Mouse (Mus musculus): Measurements from ENCODE around the gene Rgs3. TPM values are rescaled to one million over a fixed set of nuclear protein-coding genes. Genes with fewer than 3 reads are reported as not detected.
A peak's percentile ranks its signal among the peaks of the same experiment; 100 is the strongest.

The Rgs3 gene
- polyA plus RNA-seq (2015; fragmentation: Nextera tagmentation; extraction: Ambion mirVana): 65.3 and 71.0 TPM in 2 replicates

DNA sequence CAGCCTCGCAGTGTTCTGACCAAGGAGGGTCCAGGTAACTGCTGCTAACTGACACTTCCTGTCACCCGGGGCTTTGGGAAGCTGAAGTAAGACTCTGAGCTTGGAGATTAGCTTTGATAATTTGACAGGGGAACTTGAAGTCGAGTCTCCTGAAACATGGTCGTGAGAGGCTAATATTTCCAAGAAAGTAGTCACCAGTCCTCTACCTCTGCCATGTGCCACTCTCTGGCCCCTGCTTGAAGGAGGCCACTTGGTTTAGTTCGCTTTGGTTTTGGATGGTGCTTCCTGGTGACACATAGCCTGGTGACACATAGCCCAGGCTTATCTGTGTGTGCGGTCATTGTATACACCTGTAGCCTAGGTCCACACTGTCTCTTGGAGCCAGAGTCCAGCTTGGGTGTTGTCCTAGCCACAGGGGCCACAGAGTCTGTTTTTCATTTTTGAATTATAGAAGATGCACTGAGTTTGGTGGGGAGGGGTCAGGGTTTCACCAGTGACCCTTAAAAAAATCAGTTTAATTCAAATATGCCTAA lies at the start of gene Rgs3:
Rgs3 (plus strand) TSS at position 51 of the 533 bp plus-strand sequence.
- no peak for ATAC-seq (ENCODE audit: low FRiP score)
- Histone ChIP-seq H3K4me2 (no peak within 1 kb of the TSS), H3K4me1 (replicated peaks) (peaks cover 3% of the 10 kb centered on the region), H3K27ac (no peak within 1 kb of the TSS), H3K9ac (peak within 1 kb of the TSS; percentile 25; the same call in 1 of the 2 replicates), H3K9me3 (no peaks in the 10 kb centered on the region), H3K27me3 (no peaks in the 10 kb centered on the region), H3K36me3 (no peaks in the 10 kb centered on the region), H3K4me3 (no peak within 1 kb of the TSS)
- WGBS: 76% methylated on average over 6 of the region's 6 CpGs

DNA sequence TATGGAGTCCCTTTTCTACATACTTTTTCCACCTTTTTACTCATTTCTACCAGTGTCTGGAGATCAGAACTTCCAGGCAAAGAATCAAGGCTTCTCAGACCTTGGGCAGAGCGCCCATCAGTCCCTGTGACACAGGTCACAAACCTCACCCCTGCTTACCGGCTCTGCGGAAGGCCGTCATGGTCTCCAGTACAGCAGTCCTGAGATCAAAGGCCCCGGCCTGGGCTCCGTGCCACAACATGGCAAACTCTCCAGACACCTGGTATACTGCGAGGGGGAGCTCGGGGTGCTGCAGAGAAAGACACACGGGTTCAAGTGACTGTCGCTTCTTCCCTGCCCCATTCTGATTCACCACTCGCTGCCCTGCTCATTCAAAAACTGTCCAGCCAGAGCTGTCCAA lies 49.7 kb upstream of the Rgs3 start:
- 92% methylated on average over 11 of the region's 11 CpGs for WGBS
- Histone ChIP-seq H3K27ac (no peak overlapping the region), H3K4me3 (no peak overlapping the region), H3K27me3 (no peaks in the 10 kb centered on the region), H3K4me2 (no peak overlapping the region), H3K9me3 (no peaks in the 10 kb centered on the region), H3K9ac (no peak overlapping the region), H3K36me3 (peaks cover 67% of the 10 kb centered on the region), H3K4me1 (replicated peaks) (no peaks in the 10 kb centered on the region)
- no peak for ATAC-seq (ENCODE audit: low FRiP score)

DNA sequence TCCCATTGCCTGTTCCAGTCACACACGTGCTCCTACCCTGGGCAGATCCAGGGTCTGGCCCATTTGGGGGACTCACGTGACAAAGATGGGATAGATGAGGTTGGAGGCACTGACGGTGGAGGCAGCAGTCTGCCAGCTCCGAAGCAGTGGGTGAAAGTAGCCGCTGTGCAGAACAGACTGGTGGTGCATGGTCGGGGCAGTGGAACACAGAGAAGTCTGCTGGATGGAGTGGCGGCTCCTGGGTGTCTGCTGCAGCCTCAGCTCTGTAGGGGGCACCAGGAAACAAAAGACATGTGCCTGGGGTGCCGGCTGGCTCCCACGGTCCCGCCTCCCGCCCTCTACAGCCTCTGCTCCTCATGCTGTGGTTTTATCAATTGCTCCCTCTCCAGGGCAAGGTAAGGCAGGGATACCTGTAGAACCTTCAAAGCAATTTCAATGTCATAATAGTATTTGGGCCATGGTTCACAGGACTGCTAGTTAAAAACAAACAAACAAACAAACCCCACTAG lies 45.6 kb upstream of the Rgs3 start:
- Histone ChIP-seq H3K9ac (0 out of 2 replicates have a peak overlapping the region, but pooled peaks have one; percentile 2), H3K4me2 (no peak overlapping the region), H3K27me3 (no peaks in the 10 kb centered on the region), H3K27ac (no peak overlapping the region), H3K36me3 (peaks cover 50% of the 10 kb centered on the region), H3K9me3 (no peaks in the 10 kb centered on the region), H3K4me1 (replicated peaks) (peaks cover 25% of the 10 kb centered on the region), H3K4me3 (no peak overlapping the region)
- 46% methylated on average over 11 of the region's 11 CpGs for WGBS
- no peak for ATAC-seq (ENCODE audit: low FRiP score)

DNA sequence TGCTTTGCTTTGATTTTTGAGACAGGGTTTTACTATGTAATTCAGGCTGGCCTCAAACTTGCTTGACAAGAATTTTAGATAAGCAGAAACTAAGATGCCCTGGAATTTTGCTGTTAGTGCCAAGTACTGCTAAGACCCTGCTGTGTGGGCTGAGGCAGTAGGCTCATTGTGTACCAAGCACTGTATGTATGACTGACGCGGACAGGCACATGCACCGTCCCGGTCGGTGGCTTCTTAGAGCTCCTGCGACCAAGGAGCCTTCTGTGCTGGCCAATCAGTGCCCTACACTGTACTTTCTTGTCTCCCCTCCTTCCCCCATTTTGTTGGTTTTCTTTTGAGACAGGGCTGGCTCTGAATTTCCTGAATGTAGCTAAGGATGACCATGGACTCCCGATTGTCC lies 44.7 kb upstream of the Rgs3 start:
- no peak overlapping the region for H3K4me2 ChIP-seq
- no peaks in the 10 kb centered on the region for H3K27me3 ChIP-seq
- no peak for ATAC-seq (ENCODE audit: low FRiP score)
- H3K27ac ChIP-seq: no peak overlapping the region
- no peak overlapping the region for H3K4me3 ChIP-seq
- H3K9me3 ChIP-seq: no peaks in the 10 kb centered on the region
- H3K9ac ChIP-seq: no peak overlapping the region
- peaks cover 41% of the 10 kb centered on the region for H3K36me3 ChIP-seq
- WGBS: 86% methylated on average over 7 of the region's 7 CpGs
- H3K4me1 ChIP-seq (replicated peaks): peaks cover 28% of the 10 kb centered on the region

DNA sequence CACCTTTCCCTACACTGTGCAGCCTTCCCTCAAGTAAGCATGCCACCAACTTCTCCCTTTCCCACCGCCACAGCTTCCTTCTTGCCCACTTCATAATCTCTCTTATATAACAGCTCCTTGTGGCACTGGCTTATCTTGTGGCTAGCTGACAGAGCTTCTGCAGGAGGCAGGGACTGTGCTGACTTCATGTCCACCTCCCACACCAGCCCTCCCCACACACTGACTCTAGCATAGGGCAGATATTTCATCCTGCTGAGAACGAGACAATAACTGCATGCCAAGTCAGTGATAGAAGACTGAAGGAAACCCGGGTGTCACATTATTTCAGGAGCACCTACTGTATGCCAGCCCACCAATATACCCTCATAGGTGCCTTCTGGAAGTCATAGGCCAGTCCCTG lies 44.2 kb upstream of the Rgs3 start:
- H3K4me2 ChIP-seq: no peak overlapping the region
- H3K9me3 ChIP-seq: no peaks in the 10 kb centered on the region
- ATAC-seq (ENCODE audit: low FRiP score): no peak
- no peak overlapping the region for H3K4me3 ChIP-seq
- H3K9ac ChIP-seq: peak overlapping the region; percentile 39; the same call in 1 of the 2 replicates
- H3K27me3 ChIP-seq: no peaks in the 10 kb centered on the region
- peaks cover 29% of the 10 kb centered on the region for H3K4me1 ChIP-seq (replicated peaks)
- WGBS: 85% methylated on average over 3 of the region's 3 CpGs
- H3K36me3 ChIP-seq: peaks cover 36% of the 10 kb centered on the region
- no peak overlapping the region for H3K27ac ChIP-seq

DNA sequence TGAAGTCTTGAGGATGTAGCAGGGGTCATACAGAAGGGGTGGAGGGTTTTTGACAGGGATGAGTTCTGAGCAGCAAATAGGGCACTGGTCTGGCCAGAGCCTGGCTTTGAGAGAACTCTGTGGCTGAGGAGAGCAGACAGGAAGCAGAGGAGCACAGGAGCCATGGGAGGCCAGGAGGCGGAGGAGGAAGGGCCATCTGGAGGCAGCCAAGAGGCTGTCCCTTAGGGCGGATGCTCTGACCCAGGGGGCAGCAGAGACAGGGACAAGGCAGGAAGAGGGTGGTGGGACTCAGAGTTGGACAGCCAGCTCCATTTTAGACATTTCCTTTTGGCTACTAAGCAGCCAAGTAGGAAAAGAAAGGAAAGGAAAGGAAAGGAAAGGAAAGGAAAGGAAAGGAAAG lies 43.6 kb upstream of the Rgs3 start:
- H3K4me1 ChIP-seq (replicated peaks): peaks cover 31% of the 10 kb centered on the region
- H3K9ac ChIP-seq: peak overlapping the region; percentile 39
- ATAC-seq (ENCODE audit: low FRiP score): no peak
- no peak overlapping the region for H3K4me2 ChIP-seq
- H3K36me3 ChIP-seq: peaks cover 30% of the 10 kb centered on the region
- no peaks in the 10 kb centered on the region for H3K27me3 ChIP-seq
- no peak overlapping the region for H3K27ac ChIP-seq
- H3K9me3 ChIP-seq: no peaks in the 10 kb centered on the region
- 34% methylated on average over 2 of the region's 2 CpGs for WGBS
- H3K4me3 ChIP-seq: no peak overlapping the region

GRCm38 (mm10) chr4:62516579-62516978 lies 43.1 kb upstream of the Rgs3 start:
- Histone ChIP-seq H3K27ac (peak overlapping the region; percentile 62), H3K9ac (peak overlapping the region; percentile 39; the same call in 1 of the 2 replicates), H3K4me3 (no peak overlapping the region), H3K4me1 (replicated peaks) (peaks cover 31% of the 10 kb centered on the region), H3K4me2 (no peak overlapping the region), H3K36me3 (peaks cover 25% of the 10 kb centered on the region), H3K27me3 (no peaks in the 10 kb centered on the region), H3K9me3 (no peaks in the 10 kb centered on the region)
- WGBS: 91% methylated on average over 1 of the region's 1 CpGs
- no peak for ATAC-seq (ENCODE audit: low FRiP score)

- H3K27ac ChIP-seq: no peak overlapping the region
- no peak overlapping the region for H3K4me3 ChIP-seq
- H3K9ac ChIP-seq: peak overlapping the region; percentile 39; the same call in 1 of the 2 replicates
- H3K4me2 ChIP-seq: no peak overlapping the region
- H3K4me1 ChIP-seq (replicated peaks): peaks cover 31% of the 10 kb centered on the region
- ATAC-seq (ENCODE audit: low FRiP score): no peak
- no peaks in the 10 kb centered on the region for H3K9me3 ChIP-seq
- no peaks in the 10 kb centered on the region for H3K27me3 ChIP-seq
- H3K36me3 ChIP-seq: peaks cover 20% of the 10 kb centered on the region
- WGBS: 94% methylated on average over 8 of the region's 8 CpGs
These were observed 42.6 kb upstream of the Rgs3 start for GRCm38 (mm10) chr4:62517046-62517445.

GRCm38 (mm10) chr4:62517538-62518415 lies 41.9 kb upstream of the Rgs3 start:
- Histone ChIP-seq H3K4me2 (no peak overlapping the region), H3K9ac (no peak overlapping the region)
- ATAC-seq (ENCODE audit: low FRiP score): no peak

DNA sequence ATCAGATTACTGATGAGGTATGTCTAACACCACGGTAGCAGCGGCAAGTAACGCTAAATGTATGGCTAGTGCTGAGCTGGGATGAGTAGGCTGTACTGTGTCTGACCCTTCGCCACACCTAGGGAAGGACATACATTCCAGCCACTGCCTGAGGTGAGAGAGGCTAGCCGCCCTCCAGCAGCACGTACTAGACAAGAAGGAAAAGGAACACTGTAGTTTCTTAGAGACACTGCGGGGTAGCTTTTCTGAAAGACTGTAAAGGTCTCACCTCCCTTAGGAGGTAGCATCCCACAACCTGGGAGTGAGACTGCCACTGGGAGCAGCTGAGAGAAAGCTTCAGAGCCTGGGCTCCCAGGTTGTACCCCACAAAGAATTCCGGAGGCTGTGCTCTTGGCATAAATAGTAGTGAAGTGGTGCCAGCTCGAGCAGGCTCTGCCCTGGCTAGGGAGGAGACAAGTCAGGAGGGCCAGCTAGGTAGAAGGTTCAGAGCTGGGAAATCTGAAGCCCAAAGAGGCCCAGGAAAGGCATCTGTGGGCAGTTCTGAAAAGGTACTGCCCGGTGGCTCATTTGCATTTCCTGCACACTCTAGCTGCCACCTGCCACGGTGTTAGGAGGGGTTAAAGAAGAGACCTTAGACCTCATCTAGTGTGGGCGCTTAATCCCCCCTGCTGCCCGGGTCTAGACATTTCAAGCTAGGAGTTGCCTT lies 41.1 kb upstream of the Rgs3 start:
- H3K9me3 ChIP-seq: no peaks in the 10 kb centered on the region
- no peaks in the 10 kb centered on the region for H3K27me3 ChIP-seq
- peak overlapping the region; percentile 87 for H3K9ac ChIP-seq
- no peak; the same call in 1 of the 2 replicates for ATAC-seq (ENCODE audit: low FRiP score)
- peak overlapping the region; percentile 64 for H3K4me2 ChIP-seq
- H3K36me3 ChIP-seq: peaks cover 5% of the 10 kb centered on the region
- peak overlapping the region; percentile 78 for H3K4me3 ChIP-seq
- peak overlapping the region; percentile 86; the same call in 1 of the 2 replicates for H3K27ac ChIP-seq
- H3K4me1 ChIP-seq (replicated peaks): peaks cover 31% of the 10 kb centered on the region
- WGBS: 57% methylated on average over 13 of the region's 13 CpGs

More at GRCm38 (mm10) chr4:62517538-62518415, 41.9 kb upstream of the Rgs3 start:
- H3K36me3 ChIP-seq: peaks cover 13% of the 10 kb centered on the region
- H3K9me3 ChIP-seq: no peaks in the 10 kb centered on the region
- H3K27me3 ChIP-seq: no peaks in the 10 kb centered on the region
- WGBS: 87% methylated on average over 10 of the region's 10 CpGs
- H3K27ac ChIP-seq: no peak overlapping the region
- peaks cover 31% of the 10 kb centered on the region for H3K4me1 ChIP-seq (replicated peaks)
- H3K4me3 ChIP-seq: no peak overlapping the region; the same call in 1 of the 2 replicates

DNA sequence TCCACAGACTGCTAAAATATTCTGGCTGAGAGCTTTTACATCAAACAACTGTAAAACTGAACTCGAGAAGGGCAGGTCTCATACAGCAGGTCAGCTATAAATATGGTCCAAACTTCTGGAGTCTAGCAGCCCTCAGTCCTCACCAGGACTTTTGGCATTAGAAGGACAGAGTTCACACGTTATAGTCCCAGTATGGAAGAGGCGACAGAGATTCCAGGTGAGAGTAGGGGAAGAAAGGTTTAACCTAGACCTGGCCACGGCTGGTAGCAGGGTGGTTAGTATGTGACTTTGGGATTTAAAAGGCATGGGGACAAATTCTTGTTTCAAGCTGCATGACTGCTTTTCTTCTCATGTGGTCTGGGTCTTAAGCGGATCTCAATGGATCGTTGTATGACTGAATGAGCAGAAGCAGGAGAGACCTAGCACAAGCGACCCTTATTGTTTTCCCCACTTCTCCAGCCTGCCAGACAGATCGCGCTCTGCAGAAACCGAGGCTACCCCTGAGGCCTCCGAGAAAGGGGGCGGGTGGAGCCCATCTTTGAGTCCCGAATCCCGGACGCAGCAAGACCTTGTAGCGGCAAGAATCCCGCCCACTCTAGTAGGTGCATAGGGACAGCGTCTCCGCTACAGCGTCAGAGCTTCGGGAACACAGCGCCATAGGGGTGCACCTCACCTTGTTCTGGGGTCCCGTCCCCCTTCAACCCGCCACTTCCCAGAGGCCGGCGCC lies 40.4 kb upstream of the Rgs3 start:
- Histone ChIP-seq H3K4me1 (replicated peaks) (peaks cover 38% of the 10 kb centered on the region), H3K27ac (peak overlapping the region; percentile 86), H3K36me3 (no peaks in the 10 kb centered on the region), H3K9ac (peak overlapping the region; percentile 87), H3K9me3 (no peaks in the 10 kb centered on the region), H3K27me3 (no peaks in the 10 kb centered on the region), H3K4me3 (peak overlapping the region; percentile 78), H3K4me2 (peak overlapping the region; percentile 64)
- peak; percentile 79 for ATAC-seq (ENCODE audit: low FRiP score)
- 2% methylated on average over 26 of the region's 26 CpGs for WGBS

Data from hindbrain, embryonic 13.5 days (tissue).